In genomic region chr5:30713299-30713675, GRCm38 (mm10) we compare ENCODE assay signal across 9 mouse cellular contexts. TPM values are rescaled to one million over a fixed set of nuclear protein-coding genes. Genes with fewer than 3 reads are reported as not detected.
A peak's percentile ranks its signal among the peaks of the same experiment; 100 is the strongest.
DNase-seq lines count a peak whose midpoint lies in the region; ATAC-seq lines count a peak whose summit lies in the region.
"Had no signal": no experiment of that assay in that cellular context is flagged by ENCODE, and none has a peak within 500 bp of the region (broad histone marks: within the 10 kb centered on the region; RNA-seq: fewer than 3 reads in every experiment).

No protein-coding gene starts in this region.

- no peak overlapping the region for H3K9ac ChIP-seq in limb, embryonic 15.5 days

- DNase-seq in adrenal gland, adult (ENCODE audit: inconsistent age in 2 of 2, low spot score in 1 of 2) = peak; percentile 13 to 43
- DNase-seq in adrenal gland, adult 18-20 months (ENCODE audit: low spot score in 2 of 2) = no peak
- DNase-seq in ovary, postnatal 36 days (ENCODE audit: low spot score) = peak; percentile 36
- no peak for DNase-seq in ovary, postnatal 14 days (ENCODE audit: low spot score)
- peak; percentile 12 for DNase-seq in heart, postnatal 14 days
- DNase-seq in right cerebral cortex, postnatal 4 days = peak; percentile 52
- no peak for DNase-seq in thymus, postnatal 25 days

- H3K9me3 ChIP-seq in limb, embryonic 15.5 days = no peaks in the 10 kb centered on the region

- H3K27ac ChIP-seq in limb, embryonic 15.5 days = no peak overlapping the region

- ATAC-seq in limb, embryonic 15.5 days (ENCODE audit: insufficient number of reproducible peaks, low FRiP score, low TSS enrichment, low read depth) = no peak

- peaks cover 54% of the 10 kb centered on the region for H3K27me3 ChIP-seq in limb, embryonic 15.5 days

- no peaks in the 10 kb centered on the region for H3K36me3 ChIP-seq in limb, embryonic 15.5 days

- H3K4me1 ChIP-seq in limb, embryonic 15.5 days = peaks cover 29% of the 10 kb centered on the region

- peak overlapping the region; percentile 94 for H3K4me2 ChIP-seq in limb, embryonic 15.5 days

- under 1% methylated on average over 20 of the region's 20 CpGs for WGBS in limb, embryonic 15.5 days

- H3K4me3 ChIP-seq in limb, embryonic 15.5 days = peak overlapping the region; percentile 52

- intact Hi-C loops in heart, postnatal 14 days (cut with DNase I) = no loop called here

RNA-seq across cellular contexts. Expression of gene Dpysl5, which starts 1.9 kb away (rescaled TPM):
- 1 to 10 TPM; 1.7 to 1.8 TPM for total RNA-seq in adrenal gland, adult 18-20 months (2021)
- under 1 TPM; 0.46 to 0.79 TPM for total RNA-seq in heart, postnatal 14 days (2021)
- polyA plus RNA-seq in limb, embryonic 15.5 days (2015; fragmentation: Nextera tagmentation; extraction: Ambion mirVana) = 5.4 and 7.6 TPM in 2 replicates
- total RNA-seq: liver, adult 2 months had no signal

RNA-seq across cellular contexts. Expression of gene Cenpa, which starts 46.7 kb away (rescaled TPM):
- 1 to 10 TPM; 6.5 to 7.6 TPM for total RNA-seq in adrenal gland, adult 18-20 months (2021)
- 10 to 100 TPM; 56.0 to 67.6 TPM for total RNA-seq in heart, postnatal 14 days (2021)
- 213 and 217 TPM in 2 replicates for polyA plus RNA-seq in limb, embryonic 15.5 days (2015; fragmentation: Nextera tagmentation; extraction: Ambion mirVana)

Comparison
In these comparisons a context has a peak if more than half of its experiments do, and no peak if none do; other contexts are left out.
1. DNase-seq: peak in adrenal gland, adult (2 of 2), ovary, postnatal 36 days (single experiment), heart, postnatal 14 days (2 of 2) and right cerebral cortex, postnatal 4 days (single experiment); none in adrenal gland, adult 18-20 months (0 of 2), ovary, postnatal 14 days (single experiment) and thymus, postnatal 25 days (single experiment).
2. RNA of gene Cenpa, which starts 46.7 kb away (total RNA-seq): 56.0 to 67.6 TPM in heart, postnatal 14 days; 6.5 to 7.6 TPM in adrenal gland, adult 18-20 months; every median in the first group is over 4 times any median in the second.